Mouse (Mus musculus) G1E (cell line): ENCODE data around the gene Chrm3.

ENCODE experiments used
- CTCF ChIP-seq: IDR thresholded peaks from 2 replicates; pipeline ENCODE4 v1.5.1; 2012; ENCODE audit warnings: low read depth, low read length, inconsistent platforms, mixed read lengths
- GATA1 ChIP-seq: IDR thresholded peaks from 2 replicates; pipeline ENCODE4 v1.6.1; 2012; ENCODE audit warnings: borderline replicate concordance, low read length, inconsistent platforms, mixed read lengths
- GATA2 ChIP-seq: IDR thresholded peaks from 2 replicates; pipeline ENCODE4 v1.6.1; 2012; ENCODE audit warnings: low read depth, low read length, inconsistent platforms, borderline replicate concordance
- POLR2AphosphoS5 ChIP-seq: IDR thresholded peaks from 2 replicates; pipeline ENCODE4 v1.6.1; 2012; ENCODE audit warnings: low read depth, low read length, inconsistent platforms; ENCODE audit not compliant: insufficient replicate concordance

DNA sequence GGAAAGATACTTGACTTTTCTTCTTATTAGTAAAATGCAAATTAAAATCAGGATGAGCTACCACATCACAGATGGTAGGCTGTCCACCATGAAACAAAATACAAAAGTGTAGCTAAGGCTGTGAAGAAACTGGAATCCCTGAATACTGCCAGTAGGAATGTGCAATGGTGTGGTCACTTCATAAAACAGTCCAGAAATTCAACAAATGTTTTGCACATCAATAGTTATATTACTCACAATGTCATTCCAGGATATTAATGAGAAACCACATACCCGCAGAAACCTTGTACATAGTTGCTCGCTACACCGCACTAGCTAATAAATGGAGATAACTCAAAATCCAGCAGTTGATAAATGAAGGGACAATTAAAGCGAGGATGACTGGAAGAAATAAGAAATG, 447.9 kb downstream of the Chrm3 start:
- TF ChIP-seq CTCF: no peak
- no peak for TF ChIP-seq GATA2
- no peak for TF ChIP-seq POLR2AphosphoS5
- no peak for TF ChIP-seq GATA1
